Mouse (Mus musculus) layer of hippocampus, adult 9-10 months (tissue): Measurements from ENCODE around the gene Slc1a6.
"Not testable (repeated sequence)": the region's sequence is repeated elsewhere in the genome, so short reads cannot be mapped to it uniquely, and the experiment has no call there.

Experiments used
- DNase-seq: peaks from one replicate; pipeline ENCODE4 v3.0.0; 2022; ENCODE audit warnings: low spot score

Slc1a6 gene

DNA sequence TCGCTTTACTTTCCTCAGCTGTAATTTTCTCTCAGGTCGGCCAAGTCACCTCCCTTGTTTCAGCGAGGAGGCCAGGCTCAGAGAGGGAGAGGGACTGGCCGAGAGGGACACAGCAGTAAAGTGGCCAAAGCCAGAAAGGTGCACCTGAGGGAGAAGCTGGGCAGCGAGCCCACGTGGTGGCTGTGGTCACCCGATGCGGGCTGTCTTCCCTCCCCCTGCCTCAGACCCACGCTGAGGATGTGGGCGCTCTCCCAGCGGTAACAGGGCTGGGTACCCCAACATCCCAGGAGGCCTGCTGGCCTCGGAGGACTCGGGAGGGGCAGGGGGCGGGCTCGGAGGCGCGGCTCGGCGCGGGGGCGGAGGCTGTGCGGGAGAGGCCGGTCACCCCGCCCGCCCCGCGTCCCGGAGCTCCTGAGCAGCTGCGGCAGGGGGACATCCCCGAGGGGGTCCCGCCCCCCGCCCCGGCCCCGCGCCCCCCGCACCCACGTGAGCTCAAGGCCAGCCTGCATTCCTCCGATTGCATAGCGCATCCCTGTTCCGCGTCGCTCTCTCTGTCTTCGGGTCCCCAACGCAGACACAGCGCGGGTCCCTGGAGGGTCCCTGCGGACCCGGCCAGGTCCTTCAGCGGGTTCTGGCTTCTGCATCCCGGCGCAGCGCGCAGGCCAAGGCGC is at the start of gene Slc1a6:
Gene Slc1a6 (plus strand): TSS at position 516 of the 671 bp plus-strand sequence.
- no peak for DNase-seq

GRCm38 (mm10) chr10:78739821-78740220 is 40.5 kb upstream of the Slc1a6 start:
- no peak for DNase-seq

DNA sequence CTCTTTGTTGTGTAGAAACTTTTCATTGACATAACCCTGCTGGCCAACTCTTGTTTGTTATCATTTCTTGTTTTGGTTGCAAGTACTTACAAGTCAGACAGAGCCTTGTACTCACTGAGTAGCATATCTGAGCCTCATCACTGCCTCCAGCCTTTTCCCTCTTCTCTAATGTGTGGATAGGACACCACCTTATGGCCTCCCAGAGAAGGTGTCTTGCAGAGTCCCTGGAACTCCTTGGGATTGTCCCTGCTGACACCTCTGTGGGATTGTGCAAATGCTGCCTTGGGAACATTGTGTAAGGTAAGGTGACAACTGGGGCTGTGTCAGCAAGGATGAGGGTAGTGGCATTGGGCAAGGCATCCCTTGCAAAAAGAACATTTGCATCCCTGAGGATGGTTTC is 36.6 kb upstream of the Slc1a6 start:
- no peak for DNase-seq

DNA sequence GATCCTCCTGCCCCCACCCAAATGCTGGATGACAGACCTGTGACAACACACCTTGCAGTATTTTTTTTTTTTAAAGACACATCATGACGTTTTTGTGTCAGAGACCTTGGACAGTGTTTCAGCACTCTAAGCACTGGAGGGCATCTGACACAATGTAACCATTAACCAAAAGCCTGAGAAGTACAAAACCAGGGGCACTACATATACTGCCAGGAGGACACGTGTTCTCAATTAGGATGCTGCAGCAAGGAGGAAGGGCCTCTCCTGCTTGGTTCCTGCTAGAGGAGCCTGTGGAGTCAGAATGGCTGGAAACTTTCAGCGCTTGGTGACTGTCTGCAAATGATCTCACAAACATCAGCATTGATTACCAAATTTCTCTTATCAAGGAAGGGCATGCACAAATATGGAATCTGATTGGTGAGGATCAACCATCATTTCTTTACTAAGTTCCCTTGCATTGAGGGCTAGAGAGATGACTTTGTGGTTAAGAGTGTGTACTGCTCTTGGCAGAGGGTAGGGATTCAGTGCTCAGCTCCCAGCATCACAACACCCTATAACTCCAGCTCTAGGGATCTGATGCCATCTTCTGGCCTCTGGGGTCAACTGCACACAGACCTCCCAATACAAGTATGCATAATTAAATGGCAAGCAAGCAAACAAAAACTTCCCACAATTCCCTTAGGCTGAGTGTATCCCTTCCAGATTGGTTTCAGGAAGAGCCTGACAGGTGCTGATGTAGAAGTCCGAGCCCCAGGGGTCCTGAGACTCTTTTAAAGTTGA is 34.7 kb upstream of the Slc1a6 start:
- DNase-seq = no peak

DNA sequence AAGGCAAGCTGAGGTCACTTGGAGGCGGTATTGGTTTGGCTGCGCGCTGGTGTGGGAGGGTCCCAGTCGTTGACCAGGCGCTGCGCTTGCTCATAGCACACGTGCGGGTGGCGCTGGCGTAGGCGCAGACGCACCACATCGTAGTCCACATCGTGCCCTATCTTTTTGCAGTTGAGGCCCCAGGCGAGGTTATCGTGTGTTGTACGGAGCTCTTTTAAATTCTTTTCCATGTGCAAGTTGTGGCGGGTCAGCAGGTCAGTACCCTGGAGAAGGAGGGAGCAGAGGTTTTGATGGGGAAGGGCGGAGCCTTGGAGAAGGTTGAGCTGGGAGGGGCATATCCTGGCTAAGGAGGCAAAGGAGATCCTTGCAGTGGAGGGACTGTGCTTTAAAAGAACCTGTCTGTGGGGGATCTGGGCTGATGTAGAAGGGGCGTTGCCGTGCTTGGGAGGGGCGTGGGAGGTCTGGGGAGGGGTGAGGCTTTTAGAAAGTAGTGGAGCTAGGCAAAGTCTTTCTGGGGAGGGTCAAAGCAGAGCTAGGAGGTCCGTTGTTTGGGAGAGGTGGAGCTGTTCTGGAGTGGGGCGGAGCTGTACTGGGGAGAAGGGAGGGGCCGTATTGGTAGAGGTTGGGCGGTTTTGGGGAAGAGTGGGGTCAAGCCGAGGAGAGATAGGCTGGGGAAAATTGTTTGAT is 33.1 kb upstream of the Slc1a6 start:
- no peak for DNase-seq

DNA sequence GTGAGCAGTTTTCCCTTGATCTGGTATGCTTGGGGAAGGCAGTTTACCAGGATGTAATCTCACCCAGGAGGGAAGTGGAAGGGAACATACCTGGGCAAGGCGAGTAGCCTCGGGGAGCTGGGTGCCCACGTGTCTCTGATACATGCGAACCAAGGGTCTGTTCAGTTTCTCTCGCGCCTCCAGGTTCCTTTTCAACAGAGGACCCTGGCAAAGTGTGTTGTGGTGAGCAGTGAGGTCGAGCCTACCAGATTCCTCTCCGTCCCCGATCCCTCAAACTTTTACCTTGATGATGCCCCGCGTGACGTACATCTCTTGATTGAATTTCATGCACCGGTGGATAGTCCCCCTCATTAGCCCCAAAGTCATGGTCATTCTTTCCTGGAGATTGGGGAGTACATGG is 32.1 kb upstream of the Slc1a6 start:
- no peak for DNase-seq

- DNase-seq = no peak
Measured at GRCm38 (mm10) chr10:78748946-78749345, 31.4 kb upstream of the Slc1a6 start.

- peak; percentile 36 for DNase-seq
Measured at GRCm38 (mm10) chr10:78752452-78753191, 27.7 kb upstream of the Slc1a6 start, which contains the start of gene Ccdc105. TSS of gene Ccdc105 (minus strand) at chr10:78753065.

DNA sequence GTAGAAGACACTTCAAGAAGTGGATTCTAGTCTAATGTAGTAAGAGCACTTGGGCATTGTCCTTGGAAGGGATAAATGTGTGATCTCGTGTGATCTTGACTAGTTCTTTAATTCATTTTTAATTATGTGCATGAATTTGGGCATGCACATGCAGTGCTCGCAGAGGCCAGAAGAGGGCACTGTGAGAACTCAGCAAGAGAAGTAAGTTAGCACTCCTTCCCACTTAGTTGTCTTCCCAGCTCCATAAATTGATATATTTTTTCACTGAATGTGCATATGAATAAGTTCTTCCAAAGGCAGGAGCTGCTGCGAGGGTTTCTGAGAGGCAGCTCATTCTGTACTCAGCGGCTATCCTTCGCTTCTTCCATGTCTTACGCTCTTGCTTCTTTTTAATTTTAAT is 24.3 kb upstream of the Slc1a6 start:
- peak; percentile 85 for DNase-seq

- DNase-seq = no peak
Measured at GRCm38 (mm10) chr10:78765570-78765969, 14.7 kb upstream of the Slc1a6 start.

GRCm38 (mm10) chr10:78775830-78776229 is 4.5 kb upstream of the Slc1a6 start:
- no peak for DNase-seq

GRCm38 (mm10) chr10:78779527-78779926 is 769 bp upstream of the Slc1a6 start:
- DNase-seq = no peak

GRCm38 (mm10) chr10:78787566-78788087 is 7.3 kb downstream of the Slc1a6 start:
- peak; percentile 68 for DNase-seq

- no peak for DNase-seq
Measured at GRCm38 (mm10) chr10:78790561-78790960, 10.3 kb downstream of the Slc1a6 start.

DNA sequence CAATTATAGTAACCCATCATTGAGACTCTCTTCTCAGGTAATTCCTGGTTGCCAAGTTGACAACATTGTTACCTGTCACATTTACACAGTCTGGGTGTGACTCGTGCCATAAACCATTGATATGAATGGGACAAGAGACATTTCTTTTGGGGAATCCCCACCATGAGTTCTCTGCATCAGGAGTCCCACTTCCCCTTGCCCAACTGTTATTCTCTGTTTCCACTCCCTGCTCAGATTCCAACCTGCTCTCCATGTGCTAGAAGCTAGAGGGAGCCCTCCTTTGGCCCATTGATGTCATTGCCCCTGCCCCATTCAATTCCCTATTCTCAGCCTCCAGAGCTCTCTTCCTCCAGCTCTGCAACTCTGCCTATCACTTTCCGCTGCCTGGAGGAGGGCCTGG is 21.2 kb downstream of the Slc1a6 start:
- DNase-seq = no peak

DNA sequence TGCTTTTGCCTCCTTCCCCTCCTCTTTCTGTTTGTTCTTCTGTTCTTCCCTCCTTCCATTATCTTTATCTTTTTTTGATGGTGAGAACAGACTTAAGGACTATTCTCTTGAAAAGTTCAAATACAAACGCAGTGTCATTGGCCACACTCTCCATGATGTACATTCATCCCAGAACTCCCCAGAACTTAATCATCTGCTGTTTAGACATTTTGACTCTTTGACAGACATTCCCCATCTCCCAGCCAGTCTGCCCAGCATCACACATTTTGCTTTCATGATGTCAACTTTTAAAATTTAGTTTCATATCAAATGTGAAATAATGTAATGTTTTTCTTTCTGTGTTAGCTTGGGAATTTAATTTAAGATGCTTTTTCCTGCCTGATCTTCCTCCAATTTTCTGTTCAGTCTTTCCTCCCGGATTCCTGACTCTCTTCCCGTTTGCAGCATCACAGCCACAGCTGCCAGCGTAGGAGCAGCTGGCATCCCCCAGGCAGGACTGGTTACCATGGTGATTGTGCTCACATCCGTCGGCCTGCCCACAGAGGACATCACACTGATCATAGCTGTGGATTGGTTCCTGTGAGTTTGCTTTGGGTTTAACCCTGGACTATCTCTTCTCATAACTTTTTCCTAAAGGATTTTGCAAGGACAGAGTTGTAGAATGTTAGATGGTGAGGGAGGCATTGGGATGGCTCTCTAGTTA is 32.2 kb downstream of the Slc1a6 start:
- DNase-seq = peak; percentile 47

DNA sequence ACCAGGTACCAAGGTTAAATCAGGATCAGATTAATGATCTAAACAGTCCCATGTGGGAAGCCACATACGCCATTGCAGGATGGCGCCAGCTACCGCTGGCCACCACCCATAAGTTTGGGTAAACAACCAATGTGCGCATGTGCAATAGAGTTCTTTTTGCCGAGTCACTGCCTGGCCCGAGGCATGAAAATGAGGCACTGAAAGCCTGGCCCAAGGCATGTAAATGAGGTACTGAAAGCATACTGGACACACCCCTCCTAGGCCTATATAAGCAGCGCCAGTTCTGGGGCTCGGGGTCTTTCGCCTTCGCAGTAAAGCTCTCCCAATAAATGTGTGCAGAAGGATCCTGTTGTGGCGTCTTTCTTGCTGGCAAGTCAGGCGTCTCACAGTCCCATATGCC is 60.2 kb downstream of the Slc1a6 start:
- not testable (repeated sequence) for DNase-seq

DNA sequence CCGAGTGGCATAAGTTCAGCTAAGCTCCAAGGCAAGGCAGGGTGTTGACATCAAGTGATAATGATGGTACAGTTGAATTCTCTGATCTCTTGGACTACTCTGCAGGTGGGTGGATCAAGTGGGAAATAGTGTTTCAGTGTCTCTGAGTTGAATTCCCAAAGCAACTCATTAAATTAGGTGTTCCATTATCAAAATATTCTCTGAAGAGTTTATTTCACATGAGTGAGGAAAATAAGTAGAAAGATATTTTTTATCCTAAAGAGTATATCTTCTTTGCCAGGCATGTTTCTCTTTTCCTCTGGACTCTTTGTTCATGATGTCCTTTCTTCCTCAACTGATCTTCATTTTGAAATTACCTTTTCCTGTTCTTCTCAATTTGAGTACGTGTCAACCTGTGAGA is 71.8 kb downstream of the Slc1a6 start, which contains the start of gene Olfr1356:
Gene Olfr1356 (minus strand): TSS at position 101 of the 400 bp plus-strand sequence.
- no peak for DNase-seq
